Mouse (Mus musculus) small intestine, adult 2 months (tissue): ENCODE measurements around the gene Xylt1. TPM values are rescaled to one million over a fixed set of nuclear protein-coding genes. Genes with fewer than 3 reads are reported as not detected.
A peak's percentile ranks its signal among the peaks of the same experiment; 100 is the strongest.

Experiments
- H3K27ac ChIP-seq: fragments of 200-500 bp; 2 replicates; pipeline ENCODE4 v1.5.1; 2012; ENCODE audit warnings: low read depth, low read length, control low read depth, inconsistent platforms; ENCODE audit not compliant: insufficient read depth
- H3K27me3 ChIP-seq: fragments of 200-500 bp; 2 replicates; pipeline ENCODE4 v1.6.1; 2012; ENCODE audit warnings: mild to moderate bottlenecking, moderate library complexity, low read length, inconsistent platforms; ENCODE audit not compliant: control insufficient read depth, insufficient read depth
- H3K36me3 ChIP-seq: fragments of 200-500 bp; 2 replicates; pipeline ENCODE4 v1.6.1; 2012; ENCODE audit warnings: mild to moderate bottlenecking, low read length, control low read depth, inconsistent platforms; ENCODE audit not compliant: control insufficient read depth, insufficient read depth
- H3K4me1 ChIP-seq: fragments of 200-500 bp; 2 replicates; pipeline ENCODE4 v1.6.1; 2012; ENCODE audit warnings: low read length, inconsistent platforms, mixed read lengths; ENCODE audit not compliant: control insufficient read depth, insufficient read depth, insufficient read length
- H3K4me3 ChIP-seq: fragments of 200-500 bp; 2 replicates; pipeline ENCODE4 v1.5.1; 2012; ENCODE audit warnings: low read depth, mild to moderate bottlenecking, control low read depth, inconsistent platforms, low read length, moderate library complexity
- CTCF ChIP-seq: fragments of 200-500 bp; IDR thresholded peaks from 2 replicates; pipeline ENCODE4 v1.5.1; 2012; ENCODE audit warnings: low read depth, mild to moderate bottlenecking, control low read depth, inconsistent platforms, low read length, moderate library complexity, mixed read lengths; ENCODE audit not compliant: insufficient replicate concordance, insufficient read length; ENCODE audit errors: extremely low read depth
- POLR2A ChIP-seq: fragments of 200-500 bp; IDR thresholded peaks from 2 replicates; pipeline ENCODE4 v1.6.1; 2012; ENCODE audit warnings: low read depth, mild to moderate bottlenecking, control low read depth, inconsistent platforms, low read length, moderate library complexity
- WGBS: fragments of 180-500 bp; shearing (Covaris S2); methylation state at CpG from one replicate; pipeline ENCODE4 v1.1.7; 2018; 5-methylcytosine and 5-hydroxymethylcytosine counted together
- polyA plus RNA-seq: library from polyadenylated mRNA; depleted of rRNA; stranded (reverse); fragments of >200 nt; gene quantifications from 2 replicates; pipeline ENCODE4 v1.2.3, GENCODE M21; 2012

Gene Xylt1
- polyA plus RNA-seq, 1 experiment = 2.9 TPM

GRCm38 (mm10) chr7:117383147-117383940, 2.6 kb downstream of the Xylt1 start:
- WGBS = 55% methylated on average over 7 of the region's 7 CpGs
- TF ChIP-seq CTCF (peak; percentile 59; the same call in 1 of the 2 replicates), POLR2A (no peak)
- Histone ChIP-seq H3K36me3 (no peaks in the 10 kb centered on the region), H3K27ac (no peak overlapping the region), H3K4me3 (peak overlapping the region; percentile 35), H3K4me1 (peaks cover 12% of the 10 kb centered on the region; the same call in 1 of the 2 replicates), H3K27me3 (no peaks in the 10 kb centered on the region)

GRCm38 (mm10) chr7:117386376-117386775, 5.6 kb downstream of the Xylt1 start:
- Histone ChIP-seq H3K27me3 (no peaks in the 10 kb centered on the region), H3K4me1 (peaks cover 14% of the 10 kb centered on the region; the same call in 1 of the 2 replicates), H3K27ac (no peak overlapping the region), H3K36me3 (no peaks in the 10 kb centered on the region), H3K4me3 (no peak overlapping the region)
- 53% methylated on average over 4 of the region's 4 CpGs for WGBS
- no peak for TF ChIP-seq CTCF

- Histone ChIP-seq H3K36me3 (no peaks in the 10 kb centered on the region), H3K4me1 (peaks cover 11% of the 10 kb centered on the region; the same call in 1 of the 2 replicates), H3K27me3 (no peaks in the 10 kb centered on the region), H3K4me3 (no peak overlapping the region), H3K27ac (no peak overlapping the region)
- TF ChIP-seq CTCF (no peak), POLR2A (no peak)
- 43% methylated on average over 9 of the region's 9 CpGs for WGBS
Measured at GRCm38 (mm10) chr7:117388284-117388988, 7.7 kb downstream of the Xylt1 start.

GRCm38 (mm10) chr7:117389048-117389447, 8.3 kb downstream of the Xylt1 start:
- 63% methylated on average over 3 of the region's 3 CpGs for WGBS
- Histone ChIP-seq H3K36me3 (no peaks in the 10 kb centered on the region), H3K4me3 (no peak overlapping the region), H3K4me1 (peaks cover 15% of the 10 kb centered on the region; the same call in 1 of the 2 replicates), H3K27me3 (no peaks in the 10 kb centered on the region), H3K27ac (no peak overlapping the region)
- no peak for TF ChIP-seq CTCF

- Histone ChIP-seq H3K36me3 (no peaks in the 10 kb centered on the region), H3K27me3 (no peaks in the 10 kb centered on the region), H3K4me3 (no peak overlapping the region), H3K27ac (no peak overlapping the region), H3K4me1 (peaks cover 16% of the 10 kb centered on the region; the same call in 1 of the 2 replicates)
- no peak for TF ChIP-seq POLR2A
- no peak for TF ChIP-seq CTCF
- 74% methylated on average over 13 of the region's 13 CpGs for WGBS
Measured at GRCm38 (mm10) chr7:117392863-117393569, 12.2 kb downstream of the Xylt1 start.

- no peak overlapping the region for H3K4me3 ChIP-seq
- peak overlapping the region; percentile 71 for H3K27ac ChIP-seq
- no peaks in the 10 kb centered on the region for H3K27me3 ChIP-seq
- peaks cover 11% of the 10 kb centered on the region; the same call in 1 of the 2 replicates for H3K4me1 ChIP-seq
- TF ChIP-seq POLR2A (no peak), CTCF (no peak)
- no peaks in the 10 kb centered on the region for H3K36me3 ChIP-seq
- 11% methylated on average over 4 of the region's 4 CpGs for WGBS
Measured at GRCm38 (mm10) chr7:117393976-117394375, 13.2 kb downstream of the Xylt1 start.
